Mouse (Mus musculus) ES-E14 (cell line): Measurements from ENCODE around the gene Map4k4. TPM values are rescaled to one million over a fixed set of nuclear protein-coding genes. Genes with fewer than 3 reads are reported as not detected.

Experiments
- DNase-seq: peaks from one replicate; pipeline ENCODE4 v3.0.0-alpha.2; 2013; ENCODE audit warnings: low read depth, low spot score
- H3K27ac ChIP-seq: 2 replicates; pipeline ENCODE4 v1.5.1; 2012; ENCODE audit warnings: low read depth, mild to moderate bottlenecking, low read length, moderate library complexity, mixed read lengths; ENCODE audit not compliant: poor library complexity, insufficient read depth, severe bottlenecking
- H3K36me3 ChIP-seq: 2 replicates; pipeline ENCODE4 v1.6.1; 2012; ENCODE audit warnings: mild to moderate bottlenecking, low read length, moderate library complexity, mixed read lengths; ENCODE audit not compliant: control insufficient read depth, poor library complexity, insufficient read depth, severe bottlenecking
- H3K4me1 ChIP-seq, 2 experiments: fragments of 150-350 bp in 1 of 2; sonication (generic) in 1 of 2; 2 replicates each; pipeline ENCODE4 v1.6.1; 2012; ENCODE audit warnings: low read length in 2 of 2, mild to moderate bottlenecking in 1 of 2, mixed read lengths in 1 of 2; ENCODE audit not compliant: control insufficient read depth in 2 of 2, insufficient read depth in 2 of 2, poor library complexity in 1 of 2
- H3K4me3 ChIP-seq, 2 experiments: fragments of 150-350 bp in 1 of 2; sonication (generic) in 1 of 2; 2 replicates each; pipeline ENCODE4 v1.5.1; 2012; ENCODE audit warnings: low read length in 2 of 2, low read depth in 1 of 2, mild to moderate bottlenecking in 1 of 2, mixed read lengths in 1 of 2; ENCODE audit not compliant: insufficient read depth in 1 of 2, poor library complexity in 1 of 2, severe bottlenecking in 1 of 2
- H3K9ac ChIP-seq: 2 replicates; pipeline ENCODE4 v1.6.1; 2012; ENCODE audit warnings: low read depth, mild to moderate bottlenecking, low read length, mixed read lengths; ENCODE audit not compliant: poor library complexity, insufficient read depth, severe bottlenecking
- H3K9me3 ChIP-seq: fragments of 150-350 bp; sonication (generic); 2 replicates; pipeline ENCODE4 v1.6.1; 2012; ENCODE audit warnings: low read depth, mild to moderate bottlenecking, low read length; ENCODE audit not compliant: control insufficient read depth, insufficient read depth
- CHD2 ChIP-seq: IDR thresholded peaks from 2 replicates; pipeline ENCODE4 v1.6.1; 2014; ENCODE audit warnings: mild to moderate bottlenecking, low read depth, low read length, inconsistent platforms
- HCFC1 ChIP-seq: IDR thresholded peaks from 2 replicates; pipeline ENCODE4 v1.6.1; 2012; ENCODE audit warnings: low read length, inconsistent platforms, borderline replicate concordance; ENCODE audit not compliant: insufficient read depth
- MAFK ChIP-seq: IDR thresholded peaks from 2 replicates; pipeline ENCODE4 v1.6.1; 2014; ENCODE audit warnings: mild to moderate bottlenecking, low read depth, low read length, inconsistent platforms; ENCODE audit not compliant: insufficient read depth
- ZC3H11A ChIP-seq: IDR thresholded peaks from 2 replicates; pipeline ENCODE4 v1.6.1; 2012; ENCODE audit warnings: low read depth, mild to moderate bottlenecking, inconsistent platforms, low read length, borderline replicate concordance
- ZNF384 ChIP-seq: IDR thresholded peaks from 2 replicates; pipeline ENCODE4 v1.6.1; 2012; ENCODE audit warnings: low read depth, low read length, inconsistent platforms
- in situ Hi-C, 2 experiments: fragments of 600-800 bp; cut with MboI; formaldehyde crosslinking; loops; one replicate each; pipeline ENCODE4 v1.15.1; 2025; ENCODE audit warnings: low sequenced_read_pairs in 2 of 2, inconsistent platforms in 1 of 2; ENCODE audit not compliant: unreplicated experiment in 2 of 2
- total RNA-seq: library from RNA; depleted of rRNA; stranded (reverse); fragments of 300-350 nt; gene quantifications from 2 replicates; pipeline ENCODE4 v1.2.3, GENCODE M21; 2012

Map4k4 gene
- total RNA-seq, 1 experiment = 142 TPM

- in situ Hi-C loops = no loop called here
- Histone ChIP-seq H3K9ac (no peak overlapping the region), H3K4me1 (peaks cover under 1 to 2% of the 10 kb centered on the region in 2 experiments; a peak in 1 of 4 replicates), H3K36me3 (no peaks in the 10 kb centered on the region), H3K9me3 (no peaks in the 10 kb centered on the region), H3K4me3 (no peak overlapping the region), H3K27ac (no peak overlapping the region)
- DNase-seq = no peak
- TF ChIP-seq HCFC1 (no peak), CHD2 (peak; percentile 96)
These were observed 7.4 kb upstream of the Map4k4 start for GRCm38 (mm10) chr1:39893153-39893880.

- H3K27ac ChIP-seq = no peak overlapping the region
- no peak for TF ChIP-seq HCFC1
- no peak for TF ChIP-seq CHD2
- no peak for TF ChIP-seq ZC3H11A
- TF ChIP-seq MAFK = no peak
- TF ChIP-seq ZNF384 = no peak
- no peak overlapping the region for H3K9ac ChIP-seq
- peaks cover 2 to 4% of the 10 kb centered on the region in 2 experiments; a peak in 1 of 4 replicates for H3K4me1 ChIP-seq
- no peaks in the 10 kb centered on the region for H3K9me3 ChIP-seq
- H3K4me3 ChIP-seq = no peak overlapping the region
- no peaks in the 10 kb centered on the region for H3K36me3 ChIP-seq
- no peak for DNase-seq
- in situ Hi-C loops = no loop called here
These were observed 5.6 kb upstream of the Map4k4 start for GRCm38 (mm10) chr1:39895097-39895496.

- H3K4me3 ChIP-seq = no peak overlapping the region
- H3K4me1 ChIP-seq = peaks cover 2 to 4% of the 10 kb centered on the region in 2 experiments; a peak in 1 of 4 replicates
- TF ChIP-seq CHD2 (no peak), ZNF384 (no peak), HCFC1 (no peak)
- in situ Hi-C loops = no loop called here
- H3K27ac ChIP-seq = no peak overlapping the region
- H3K9me3 ChIP-seq = no peaks in the 10 kb centered on the region
- H3K36me3 ChIP-seq = no peaks in the 10 kb centered on the region
- no peak for DNase-seq
- no peak overlapping the region for H3K9ac ChIP-seq
These were observed 5.2 kb upstream of the Map4k4 start for GRCm38 (mm10) chr1:39895506-39895905.

GRCm38 (mm10) chr1:39896581-39896980, 4.1 kb upstream of the Map4k4 start:
- in situ Hi-C loops = no loop called here
- no peak for TF ChIP-seq CHD2
- no peak for TF ChIP-seq ZNF384
- no peak for TF ChIP-seq MAFK
- no peak for TF ChIP-seq HCFC1
- TF ChIP-seq ZC3H11A = no peak
- peaks cover 2 to 4% of the 10 kb centered on the region in 2 experiments; a peak in 1 of 4 replicates for H3K4me1 ChIP-seq
- DNase-seq = no peak
- no peaks in the 10 kb centered on the region for H3K36me3 ChIP-seq
- no peak overlapping the region for H3K27ac ChIP-seq
- H3K9ac ChIP-seq = no peak overlapping the region
- no peak overlapping the region for H3K4me3 ChIP-seq
- H3K9me3 ChIP-seq = no peaks in the 10 kb centered on the region

GRCm38 (mm10) chr1:39898686-39899085, 2.0 kb upstream of the Map4k4 start:
- Histone ChIP-seq H3K36me3 (no peaks in the 10 kb centered on the region), H3K4me3 (no peak overlapping the region), H3K9me3 (no peaks in the 10 kb centered on the region), H3K9ac (no peak overlapping the region), H3K27ac (no peak overlapping the region), H3K4me1 (peaks cover 4% of the 10 kb centered on the region in 2 experiments)
- TF ChIP-seq CHD2 (no peak), MAFK (no peak)
- no peak for DNase-seq
- in situ Hi-C loops = no loop called here
